Mouse (Mus musculus): ENCODE measurements around the gene Slc12a3. TPM values are rescaled to one million over a fixed set of nuclear protein-coding genes. Genes with fewer than 3 reads are reported as not detected.

Gene Slc12a3
- polyA plus RNA-seq, 1 experiment from 2014 or later = 0.06 TPM

- DNase-seq (ENCODE audit: low spot score) (no peak), ATAC-seq (ENCODE audit: low FRiP score) (no peak)
- H3K9me3 ChIP-seq (ENCODE audit: control insufficient read depth, low read length) = no peaks in the 10 kb centered on the region
- H3K36me3 ChIP-seq (ENCODE audit: control insufficient read depth, insufficient read depth, low read length) = no peaks in the 10 kb centered on the region
- no peak overlapping the region for H3K4me2 ChIP-seq (replicated peaks; ENCODE audit: low read depth, low read length)
- no peak overlapping the region for H3K9ac ChIP-seq (ENCODE audit: low read depth, low read length)
- H3K4me1 ChIP-seq (replicated peaks; ENCODE audit: control insufficient read depth, insufficient read depth, low read length) = no peaks in the 10 kb centered on the region
- H3K27ac ChIP-seq (ENCODE audit: low read depth, low read length) = no peak overlapping the region
- 80% methylated on average over 5 of the region's 5 CpGs for WGBS
- H3K4me3 ChIP-seq (ENCODE audit: low read depth, low read length) = no peak overlapping the region
- no peaks in the 10 kb centered on the region for H3K27me3 ChIP-seq (ENCODE audit: control insufficient read depth, insufficient read depth, low read length)
These were observed 29.5 kb downstream of the Slc12a3 start for GRCm38 (mm10) chr8:94358541-94358940.

DNA sequence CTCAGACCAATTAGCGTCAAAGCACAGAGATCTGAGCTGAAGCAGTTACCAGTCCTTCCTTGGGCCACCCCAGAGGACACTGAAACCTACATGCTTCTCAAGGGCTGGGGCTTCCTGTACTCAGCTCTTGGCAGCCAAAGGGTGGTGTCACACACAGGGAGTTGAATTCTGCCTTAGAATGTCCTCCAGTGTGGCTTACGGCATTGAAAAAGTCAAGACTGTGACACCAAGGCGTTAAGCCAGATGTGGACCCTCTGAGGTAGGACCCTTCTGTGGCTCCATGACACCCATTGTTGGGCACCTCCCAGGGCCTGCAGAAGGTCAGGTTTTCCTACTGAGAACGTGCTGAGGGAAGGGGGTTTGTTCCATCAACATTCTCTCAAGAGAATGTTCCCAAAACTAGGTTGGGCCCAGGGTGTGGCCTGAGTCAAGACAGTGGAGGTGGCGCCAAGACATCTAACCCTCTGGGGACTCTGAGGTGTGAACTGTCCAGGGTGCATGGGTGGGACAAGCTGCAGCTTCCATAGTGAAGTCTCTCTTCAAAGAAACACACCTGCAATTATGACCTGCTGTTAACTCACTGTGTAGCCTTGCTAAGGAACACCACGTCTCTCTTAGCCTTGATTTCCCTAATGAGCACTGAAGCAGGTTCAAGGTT is 32.9 kb downstream of the Slc12a3 start:
- H3K4me2 ChIP-seq (replicated peaks; ENCODE audit: low read depth, low read length) = no peak overlapping the region
- DNase-seq (ENCODE audit: low spot score) (no peak), ATAC-seq (ENCODE audit: low FRiP score) (no peak)
- 90% methylated on average over 6 of the region's 6 CpGs for WGBS
- H3K4me3 ChIP-seq (ENCODE audit: low read depth, low read length) = no peak overlapping the region
- no peaks in the 10 kb centered on the region for H3K9me3 ChIP-seq (ENCODE audit: control insufficient read depth, low read length)
- H3K36me3 ChIP-seq (ENCODE audit: control insufficient read depth, insufficient read depth, low read length) = no peaks in the 10 kb centered on the region
- H3K9ac ChIP-seq (ENCODE audit: low read depth, low read length) = no peak overlapping the region
- no peak overlapping the region for H3K27ac ChIP-seq (ENCODE audit: low read depth, low read length)
- H3K27me3 ChIP-seq (ENCODE audit: control insufficient read depth, insufficient read depth, low read length) = no peaks in the 10 kb centered on the region
- no peaks in the 10 kb centered on the region for H3K4me1 ChIP-seq (replicated peaks; ENCODE audit: control insufficient read depth, insufficient read depth, low read length)

DNA sequence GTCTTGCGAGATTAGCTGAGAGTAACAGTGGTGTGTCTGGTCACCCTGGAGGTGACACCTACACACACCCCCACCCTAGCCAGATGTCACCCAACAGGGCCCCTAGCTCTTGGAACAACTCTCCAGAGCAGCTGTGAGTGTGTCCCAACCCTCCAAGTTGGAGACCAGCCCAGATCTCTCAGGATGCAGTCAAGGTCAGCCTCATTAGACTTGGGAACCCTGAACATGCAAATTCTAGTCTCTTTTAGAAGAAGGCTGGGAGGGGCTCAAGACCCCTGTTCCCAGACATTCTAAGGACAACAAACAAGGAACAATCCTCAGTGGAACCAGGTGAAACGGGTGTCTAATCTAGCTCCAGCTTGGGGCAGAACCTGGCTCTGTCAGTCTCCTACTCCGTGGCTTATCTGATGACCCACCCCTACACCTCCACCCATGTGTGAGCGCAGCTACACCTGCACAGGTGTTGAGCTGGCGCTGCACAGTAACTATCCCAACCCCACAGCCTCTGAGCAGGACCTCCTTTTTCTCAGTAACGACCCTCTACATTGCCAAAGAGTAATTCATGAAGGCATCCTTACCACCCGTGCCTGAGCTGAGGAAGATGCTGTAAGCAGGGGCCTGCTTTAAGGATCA is 33.7 kb downstream of the Slc12a3 start:
- Histone ChIP-seq H3K9ac (ENCODE audit: low read depth, low read length) (no peak overlapping the region), H3K4me2 (replicated peaks; ENCODE audit: low read depth, low read length) (no peak overlapping the region), H3K27me3 (ENCODE audit: control insufficient read depth, insufficient read depth, low read length) (no peaks in the 10 kb centered on the region), H3K4me3 (ENCODE audit: low read depth, low read length) (no peak overlapping the region), H3K27ac (ENCODE audit: low read depth, low read length) (no peak overlapping the region), H3K36me3 (ENCODE audit: control insufficient read depth, insufficient read depth, low read length) (no peaks in the 10 kb centered on the region), H3K4me1 (replicated peaks; ENCODE audit: control insufficient read depth, insufficient read depth, low read length) (no peaks in the 10 kb centered on the region), H3K9me3 (ENCODE audit: control insufficient read depth, low read length) (no peaks in the 10 kb centered on the region)
- no peak for ATAC-seq (ENCODE audit: low FRiP score)
- 82% methylated on average over 7 of the region's 7 CpGs for WGBS
- DNase-seq (ENCODE audit: low spot score) = no peak

DNA sequence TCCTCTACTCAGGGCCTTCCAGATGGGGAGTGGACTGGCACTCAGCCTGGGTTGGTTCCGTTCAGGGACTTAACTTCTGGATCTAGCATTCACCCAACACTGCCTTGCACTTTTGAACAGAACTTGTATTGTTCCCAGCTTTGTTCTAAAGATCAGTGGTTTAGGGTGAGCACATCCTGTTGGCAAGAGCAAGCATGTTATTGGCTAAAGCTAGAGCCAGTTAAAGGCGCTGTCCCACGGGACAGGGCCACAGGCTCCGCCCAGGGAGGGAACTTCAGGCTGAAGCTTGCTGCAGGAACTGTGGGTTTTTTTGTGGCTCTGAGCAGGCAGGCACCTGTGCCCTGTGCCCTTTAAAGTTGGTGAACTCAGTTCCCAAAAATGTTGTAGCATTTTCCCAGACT is 34.3 kb downstream of the Slc12a3 start:
- no peak for ATAC-seq (ENCODE audit: low FRiP score)
- WGBS = 57% methylated on average over 4 of the region's 4 CpGs
- no peaks in the 10 kb centered on the region for H3K9me3 ChIP-seq (ENCODE audit: control insufficient read depth, low read length)

GRCm38 (mm10) chr8:94363906-94364305 is 34.9 kb downstream of the Slc12a3 start:
- no peaks in the 10 kb centered on the region for H3K36me3 ChIP-seq (ENCODE audit: control insufficient read depth, insufficient read depth, low read length)
- no peak for DNase-seq (ENCODE audit: low spot score)
- H3K4me2 ChIP-seq (replicated peaks; ENCODE audit: low read depth, low read length) = no peak overlapping the region
- no peak overlapping the region for H3K4me3 ChIP-seq (ENCODE audit: low read depth, low read length)
- H3K27ac ChIP-seq (ENCODE audit: low read depth, low read length) = no peak overlapping the region
- no peak for ATAC-seq (ENCODE audit: low FRiP score)
- no peaks in the 10 kb centered on the region for H3K4me1 ChIP-seq (replicated peaks; ENCODE audit: control insufficient read depth, insufficient read depth, low read length)
- no peak overlapping the region for H3K9ac ChIP-seq (ENCODE audit: low read depth, low read length)
- H3K9me3 ChIP-seq (ENCODE audit: control insufficient read depth, low read length) = no peaks in the 10 kb centered on the region
- H3K27me3 ChIP-seq (ENCODE audit: control insufficient read depth, insufficient read depth, low read length) = no peaks in the 10 kb centered on the region
- WGBS = 86% methylated on average over 2 of the region's 2 CpGs

More for the DNA sequence above, 34.3 kb downstream of the Slc12a3 start:
- no peaks in the 10 kb centered on the region for H3K27me3 ChIP-seq (ENCODE audit: control insufficient read depth, insufficient read depth, low read length)
- H3K4me3 ChIP-seq (ENCODE audit: low read depth, low read length) = no peak overlapping the region
- no peaks in the 10 kb centered on the region for H3K4me1 ChIP-seq (replicated peaks; ENCODE audit: control insufficient read depth, insufficient read depth, low read length)
- no peak overlapping the region for H3K9ac ChIP-seq (ENCODE audit: low read depth, low read length)
- no peak for DNase-seq (ENCODE audit: low spot score)
- no peak overlapping the region for H3K4me2 ChIP-seq (replicated peaks; ENCODE audit: low read depth, low read length)
- no peaks in the 10 kb centered on the region for H3K36me3 ChIP-seq (ENCODE audit: control insufficient read depth, insufficient read depth, low read length)
- no peak overlapping the region for H3K27ac ChIP-seq (ENCODE audit: low read depth, low read length)

GRCm38 (mm10) chr8:94364686-94365312 is 35.8 kb downstream of the Slc12a3 start:
- Histone ChIP-seq H3K36me3 (ENCODE audit: control insufficient read depth, insufficient read depth, low read length) (no peaks in the 10 kb centered on the region), H3K9me3 (ENCODE audit: control insufficient read depth, low read length) (no peaks in the 10 kb centered on the region), H3K27ac (ENCODE audit: low read depth, low read length) (no peak overlapping the region), H3K4me1 (replicated peaks; ENCODE audit: control insufficient read depth, insufficient read depth, low read length) (no peaks in the 10 kb centered on the region), H3K4me3 (ENCODE audit: low read depth, low read length) (no peak overlapping the region), H3K4me2 (replicated peaks; ENCODE audit: low read depth, low read length) (no peak overlapping the region), H3K9ac (ENCODE audit: low read depth, low read length) (no peak overlapping the region), H3K27me3 (ENCODE audit: control insufficient read depth, insufficient read depth, low read length) (no peaks in the 10 kb centered on the region)
- ATAC-seq (ENCODE audit: low FRiP score) (no peak), DNase-seq (ENCODE audit: low spot score) (no peak)
- 87% methylated on average over 6 of the region's 6 CpGs for WGBS

- no peaks in the 10 kb centered on the region for H3K27me3 ChIP-seq (ENCODE audit: control insufficient read depth, insufficient read depth, low read length)
- H3K27ac ChIP-seq (ENCODE audit: low read depth, low read length) = no peak overlapping the region
- no peak overlapping the region for H3K4me3 ChIP-seq (ENCODE audit: low read depth, low read length)
- H3K36me3 ChIP-seq (ENCODE audit: control insufficient read depth, insufficient read depth, low read length) = no peaks in the 10 kb centered on the region
- H3K9me3 ChIP-seq (ENCODE audit: control insufficient read depth, low read length) = no peaks in the 10 kb centered on the region
- ATAC-seq (ENCODE audit: low FRiP score) = no peak
- H3K4me1 ChIP-seq (replicated peaks; ENCODE audit: control insufficient read depth, insufficient read depth, low read length) = no peaks in the 10 kb centered on the region
- 86% methylated on average over 9 of the region's 9 CpGs for whole genome bisulfite sequencing
- DNase-seq (ENCODE audit: low spot score) = no peak
- H3K9ac ChIP-seq (ENCODE audit: low read depth, low read length) = no peak overlapping the region
- H3K4me2 ChIP-seq (replicated peaks; ENCODE audit: low read depth, low read length) = no peak overlapping the region
These were observed 36.5 kb downstream of the Slc12a3 start for GRCm38 (mm10) chr8:94365410-94365981.

GRCm38 (mm10) chr8:94370839-94371238 is 41.8 kb downstream of the Slc12a3 start:
- no peak for ATAC-seq (ENCODE audit: low FRiP score)
- Histone ChIP-seq H3K9me3 (ENCODE audit: control insufficient read depth, low read length) (no peaks in the 10 kb centered on the region), H3K4me1 (replicated peaks; ENCODE audit: control insufficient read depth, insufficient read depth, low read length) (no peaks in the 10 kb centered on the region), H3K9ac (ENCODE audit: low read depth, low read length) (no peak overlapping the region), H3K36me3 (ENCODE audit: control insufficient read depth, insufficient read depth, low read length) (no peaks in the 10 kb centered on the region), H3K4me3 (ENCODE audit: low read depth, low read length) (no peak overlapping the region), H3K27me3 (ENCODE audit: control insufficient read depth, insufficient read depth, low read length) (no peaks in the 10 kb centered on the region), H3K27ac (ENCODE audit: low read depth, low read length) (no peak overlapping the region), H3K4me2 (replicated peaks; ENCODE audit: low read depth, low read length) (no peak overlapping the region)
- 76% methylated on average over 5 of the region's 5 CpGs for WGBS
- no peak for DNase-seq (ENCODE audit: low spot score)

Measured in hindbrain, embryonic 11.5 days (tissue).